Mouse (Mus musculus): ENCODE measurements around the gene Stat5a.

- TF ChIP-seq CTCF (IDR thresholded peaks at IDR 0.05; ENCODE audit: extremely low read depth, insufficient read length, insufficient replicate concordance, low read depth, low read length) (no peak), POLR2A (IDR thresholded peaks at IDR 0.05; ENCODE audit: low read depth, low read length) (no peak)
Observed at GRCm38 (mm10) chr11:100855178-100855577, 4.0 kb upstream of the Stat5a start.
